Mouse (Mus musculus) kidney, adult 2 months (tissue): Measurements from ENCODE around the gene Nptxr.

Experiments used
- CTCF ChIP-seq: fragments of 200-500 bp; conservative IDR thresholded peaks from 2 replicates; pipeline ENCODE4 v1.5.1; 2011; ENCODE audit warnings: low read depth, mild to moderate bottlenecking, control low read depth, low read length, moderate library complexity, mixed read lengths; ENCODE audit not compliant: insufficient read depth, insufficient read length
- POLR2A ChIP-seq: fragments of 200-500 bp; IDR thresholded peaks from one replicate; pipeline ENCODE4 v1.6.1; 2011; ENCODE audit warnings: low read depth, low read length, control low read depth

DNA sequence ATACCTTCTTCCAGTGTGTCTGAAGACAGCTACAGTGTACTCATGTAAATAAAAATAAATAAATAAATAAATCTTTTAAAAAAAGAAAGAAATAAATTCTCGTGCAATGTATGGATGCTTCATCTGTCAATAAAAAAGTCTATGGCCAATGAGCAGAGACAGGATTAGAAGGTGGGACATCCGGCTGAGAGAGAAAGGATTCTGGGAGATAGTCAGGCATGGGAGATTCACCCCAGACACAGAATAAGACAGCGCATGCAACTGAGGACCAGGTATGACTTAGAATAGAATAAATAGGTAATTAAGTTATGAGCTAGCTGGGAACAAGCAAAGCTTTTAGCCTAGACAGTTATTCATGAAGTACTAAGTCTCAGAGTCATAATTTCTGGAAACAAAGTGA, 38.4 kb upstream of the Nptxr start:
- TF ChIP-seq CTCF, result no peak
- TF ChIP-seq POLR2A, result no peak
